Mouse (Mus musculus) forebrain, embryonic 10.5 days (tissue): Measurements from ENCODE around the gene Anp32e. TPM values are rescaled to one million over a fixed set of nuclear protein-coding genes. Genes with fewer than 3 reads are reported as not detected.
A peak's percentile ranks its signal among the peaks of the same experiment; 100 is the strongest.

ENCODE experiments used
- DNase-seq: peaks from one replicate; pipeline ENCODE4 v3.0.0-alpha.2; 2017; ENCODE audit warnings: low spot score; ENCODE audit errors: extremely low spot score
- H3K27ac ChIP-seq: fragments of 300-500 bp; sonication (generic); 2 replicates; pipeline ENCODE4 v1.5.1; 2016; ENCODE audit warnings: mild to moderate bottlenecking
- H3K27me3 ChIP-seq: fragments of 300-500 bp; sonication (generic); 2 replicates; pipeline ENCODE4 v1.6.1; 2016; ENCODE audit warnings: mild to moderate bottlenecking; ENCODE audit not compliant: poor library complexity, severe bottlenecking
- H3K36me3 ChIP-seq: fragments of 300-500 bp; sonication (generic); replicated peaks from 2 replicates; pipeline ENCODE4 v1.6.1; 2016; ENCODE audit warnings: mild to moderate bottlenecking, moderate library complexity
- H3K4me1 ChIP-seq: fragments of 300-500 bp; sonication (generic); 2 replicates; pipeline ENCODE4 v1.6.1; 2016
- H3K4me3 ChIP-seq: fragments of 300-500 bp; sonication (generic); 2 replicates; pipeline ENCODE4 v1.5.1; 2016; ENCODE audit warnings: mild to moderate bottlenecking, moderate library complexity
- H3K9me3 ChIP-seq: fragments of 300-500 bp; sonication (generic); 2 replicates; pipeline ENCODE4 v1.6.1; 2016; ENCODE audit warnings: mild to moderate bottlenecking, moderate library complexity
- WGBS: fragments of 180-500 bp; shearing (Covaris S2); methylation state at CpG from one replicate; pipeline ENCODE4 v1.1.7; 2016; 5-methylcytosine and 5-hydroxymethylcytosine counted together
- polyA plus RNA-seq: library from polyadenylated mRNA; unstranded; fragments of >200 nt; fragmentation: Nextera tagmentation; extraction: Ambion mirVana; gene quantifications from 2 replicates; pipeline ENCODE4 v1.2.1, GENCODE M21; 2016

Anp32e gene
- polyA plus RNA-seq, 1 experiment from 2014 or later, result 421 TPM

GRCm38 (mm10) chr3:95988969-95989368 is 59.9 kb downstream of the Anp32e start:
- H3K9me3 ChIP-seq, result peaks cover 3% of the 10 kb centered on the region; the same call in 1 of the 2 replicates
- 81% methylated on average over 10 of the region's 10 CpGs for WGBS
- H3K4me1 ChIP-seq, result peaks cover 59% of the 10 kb centered on the region
- no peak overlapping the region for H3K27ac ChIP-seq
- DNase-seq, result no peak
- H3K4me3 ChIP-seq, result no peak overlapping the region
- peaks cover 74% of the 10 kb centered on the region for H3K36me3 ChIP-seq
- H3K27me3 ChIP-seq, result peaks cover 9% of the 10 kb centered on the region; the same call in 1 of the 2 replicates

GRCm38 (mm10) chr3:95990413-95990941 is 61.4 kb downstream of the Anp32e start:
- H3K4me3 ChIP-seq, result no peak overlapping the region; the same call in 1 of the 2 replicates
- peaks cover 9% of the 10 kb centered on the region; the same call in 1 of the 2 replicates for H3K27me3 ChIP-seq
- peaks cover 56% of the 10 kb centered on the region for H3K4me1 ChIP-seq
- H3K9me3 ChIP-seq, result no peaks in the 10 kb centered on the region
- DNase-seq, result no peak
- no peak overlapping the region for H3K27ac ChIP-seq
- 88% methylated on average over 12 of the region's 12 CpGs for WGBS
- H3K36me3 ChIP-seq, result peaks cover 73% of the 10 kb centered on the region

- Histone ChIP-seq H3K36me3 (peaks cover 61% of the 10 kb centered on the region), H3K9me3 (no peaks in the 10 kb centered on the region), H3K4me3 (peak overlapping the region; percentile 86), H3K27me3 (no peaks in the 10 kb centered on the region), H3K27ac (peak overlapping the region; percentile 99), H3K4me1 (peaks cover 56% of the 10 kb centered on the region)
- no peak for DNase-seq
- 82% methylated on average over 5 of the region's 5 CpGs for WGBS
Observed at GRCm38 (mm10) chr3:95992990-95993603, 64.1 kb downstream of the Anp32e start.

GRCm38 (mm10) chr3:95993881-95994280 is 64.8 kb downstream of the Anp32e start:
- Histone ChIP-seq H3K4me3 (peak overlapping the region; percentile 86), H3K27ac (peak overlapping the region; percentile 99), H3K27me3 (no peaks in the 10 kb centered on the region), H3K9me3 (no peaks in the 10 kb centered on the region), H3K4me1 (peaks cover 57% of the 10 kb centered on the region), H3K36me3 (peaks cover 54% of the 10 kb centered on the region)
- DNase-seq, result no peak
- 42% methylated on average over 4 of the region's 4 CpGs for WGBS

- Histone ChIP-seq H3K27ac (peak overlapping the region; percentile 99), H3K9me3 (no peaks in the 10 kb centered on the region), H3K36me3 (peaks cover 51% of the 10 kb centered on the region), H3K27me3 (no peaks in the 10 kb centered on the region), H3K4me1 (peaks cover 59% of the 10 kb centered on the region), H3K4me3 (peak overlapping the region; percentile 86)
- no peak for DNase-seq
- 19% methylated on average over 6 of the region's 6 CpGs for WGBS
Observed at GRCm38 (mm10) chr3:95994381-95994846, 65.4 kb downstream of the Anp32e start.

- H3K27me3 ChIP-seq, result no peaks in the 10 kb centered on the region
- no peaks in the 10 kb centered on the region for H3K9me3 ChIP-seq
- peaks cover 51% of the 10 kb centered on the region for H3K36me3 ChIP-seq
- peaks cover 64% of the 10 kb centered on the region for H3K4me1 ChIP-seq
- peak; percentile 58 for DNase-seq
- WGBS, result under 1% methylated on average over 50 of the region's 51 CpGs
- peak overlapping the region; percentile 99 for H3K27ac ChIP-seq
- peak overlapping the region; percentile 86 for H3K4me3 ChIP-seq
Observed at GRCm38 (mm10) chr3:95994975-95995801, 66.1 kb downstream of the Anp32e start.

- H3K4me1 ChIP-seq, result peaks cover 70% of the 10 kb centered on the region
- H3K36me3 ChIP-seq, result peaks cover 44% of the 10 kb centered on the region
- no peaks in the 10 kb centered on the region for H3K9me3 ChIP-seq
- peak within 1 kb of the TSS; percentile 86 for H3K4me3 ChIP-seq
- DNase-seq, result peak; percentile 69
- no peaks in the 10 kb centered on the region for H3K27me3 ChIP-seq
- under 1% methylated on average over 83 of the region's 84 CpGs for WGBS
- peak within 1 kb of the TSS; percentile 99 for H3K27ac ChIP-seq
Observed at GRCm38 (mm10) chr3:95995802-95996428, 66.9 kb downstream of the Anp32e start, which contains the start of gene Plekho1. Gene Plekho1 (minus strand): TSS chr3:95996001.

GRCm38 (mm10) chr3:95996451-95997073 is 67.5 kb downstream of the Anp32e start:
- peaks cover 70% of the 10 kb centered on the region for H3K4me1 ChIP-seq
- no peaks in the 10 kb centered on the region for H3K27me3 ChIP-seq
- H3K9me3 ChIP-seq, result no peaks in the 10 kb centered on the region
- WGBS, result 19% methylated on average over 6 of the region's 6 CpGs
- H3K4me3 ChIP-seq, result peak overlapping the region; percentile 86
- peak overlapping the region; percentile 99 for H3K27ac ChIP-seq
- H3K36me3 ChIP-seq, result peaks cover 38% of the 10 kb centered on the region
- DNase-seq, result no peak

Other genes with a start within 250 kb of the Anp32e start
- gene Adamtsl4, start 241.3 kb upstream of the Anp32e start, polyA plus RNA-seq, result 0.84 and 1.6 TPM in 2 replicates
- gene Ecm1, start 189.7 kb upstream of the Anp32e start, polyA plus RNA-seq, result 11.1 and 12.4 TPM in 2 replicates
- gene Tars2, start 169.0 kb upstream of the Anp32e start, polyA plus RNA-seq, result 76.5 and 76.9 TPM in 2 replicates
- gene Rprd2, start 110.4 kb upstream of the Anp32e start, polyA plus RNA-seq, result 21.1 and 22.3 TPM in 2 replicates
- 71.3 and 78.1 TPM in 2 replicates for gene Prpf3, start 73.4 kb upstream of the Anp32e start, polyA plus RNA-seq
- 353 TPM in 2 replicates for gene Mrps21, start 57.7 kb upstream of the Anp32e start, polyA plus RNA-seq
- 9.1 and 11.8 TPM in 2 replicates for gene Ciart, start 47.0 kb upstream of the Anp32e start, polyA plus RNA-seq
- gene BC028528, start 37.2 kb upstream of the Anp32e start, polyA plus RNA-seq, result 7.2 and 7.6 TPM in 2 replicates
- 28.7 and 29.2 TPM in 2 replicates for gene Aph1a, start 35.3 kb upstream of the Anp32e start, polyA plus RNA-seq
- 98.8 and 119 TPM in 2 replicates for gene Car14, start 24.6 kb upstream of the Anp32e start, polyA plus RNA-seq
- gene Plekho1, start 66.8 kb downstream of the Anp32e start, polyA plus RNA-seq, result 66.0 and 69.1 TPM in 2 replicates
- gene Vps45, start 129.2 kb downstream of the Anp32e start, polyA plus RNA-seq, result 24.1 and 28.0 TPM in 2 replicates
- 14.1 and 20.8 TPM in 2 replicates for gene Otud7b, start 175.3 kb downstream of the Anp32e start, polyA plus RNA-seq
- gene Mtmr11, start 232.8 kb downstream of the Anp32e start, polyA plus RNA-seq, result 9.3 TPM in 2 replicates
- 276 and 284 TPM in 2 replicates for gene Sf3b4, start 243.1 kb downstream of the Anp32e start, polyA plus RNA-seq